Mouse (Mus musculus) adrenal gland, postnatal 10 days (tissue): ENCODE measurements around the gene Krtap12-1. TPM values are rescaled to one million over a fixed set of nuclear protein-coding genes. Genes with fewer than 3 reads are reported as not detected.
"Not testable (repeated sequence)": the region's sequence is repeated elsewhere in the genome, so short reads cannot be mapped to it uniquely, and the experiment has no call there.

ENCODE experiments used
- DNase-seq: peaks from one replicate; pipeline ENCODE4 v3.0.0; 2021; ENCODE audit warnings: mixed read lengths
- total RNA-seq, 2 experiments: library from RNA; stranded (reverse); gene quantifications; 2 replicates each; pipeline ENCODE4 v1.2.3; 2021

Krtap12-1 gene
- total RNA-seq, 2 experiments from 2014 or later = not detected

DNA sequence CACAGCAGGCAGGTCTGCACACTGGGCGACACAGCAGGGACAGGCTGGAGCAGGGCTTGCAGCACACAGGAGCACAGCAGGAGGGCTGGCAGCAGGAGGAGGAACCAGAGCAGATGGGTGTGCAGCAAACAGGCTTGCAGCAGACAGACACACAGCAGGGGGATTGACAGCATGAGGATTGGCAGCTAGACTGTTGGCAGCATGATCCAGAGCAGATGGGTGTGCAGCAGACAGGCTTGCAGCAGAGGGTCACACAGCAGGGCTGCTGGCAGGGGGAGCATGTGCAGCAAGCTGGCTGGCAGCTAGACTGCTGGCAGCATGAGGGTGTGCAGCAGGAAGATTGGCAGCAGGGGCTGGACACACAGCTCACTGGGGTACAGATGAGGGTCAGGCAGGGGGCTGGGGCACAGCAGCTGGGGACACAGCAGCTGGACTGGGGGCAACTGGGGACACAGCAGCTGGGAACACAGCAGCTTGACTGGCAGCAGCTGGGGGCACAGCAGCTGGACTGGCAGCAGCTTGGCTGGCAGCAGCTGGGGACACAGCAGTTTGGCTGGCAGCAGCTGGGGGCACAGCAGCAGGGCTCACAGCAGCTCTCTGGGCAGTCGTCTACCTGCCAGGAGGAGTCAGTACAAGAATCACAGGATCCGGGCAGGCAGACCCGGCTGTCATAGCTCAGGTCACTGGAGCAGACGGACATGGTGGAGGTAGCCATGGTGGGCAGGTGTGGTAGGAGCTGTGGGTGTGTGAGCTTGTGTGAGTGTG is 21.7 kb downstream of the Krtap12-1 start, which contains the start of gene Gm18596:
Gene Gm18596 (minus strand): TSS at position 715 of the 765 bp plus-strand sequence.
- not testable (repeated sequence) for DNase-seq

DNA sequence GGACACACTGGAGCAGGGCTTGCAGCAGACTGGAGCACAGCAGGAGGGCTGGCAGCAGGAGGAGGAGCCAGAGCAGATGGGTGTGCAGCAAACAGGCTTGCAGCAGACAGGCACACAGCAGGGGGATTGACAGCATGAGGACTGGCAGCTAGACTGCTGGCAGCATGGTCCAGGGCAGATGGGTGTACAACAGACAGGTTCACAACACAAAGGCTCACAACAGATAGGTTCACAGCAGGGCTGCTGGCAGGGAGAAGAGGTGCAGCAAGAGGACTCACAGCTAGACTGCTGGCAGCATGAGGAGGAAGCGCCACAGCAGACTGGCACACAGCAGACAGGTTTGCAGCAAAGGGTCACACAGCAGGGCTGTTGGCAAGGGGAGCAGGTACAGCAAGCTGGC is 30.3 kb downstream of the Krtap12-1 start:
- DNase-seq = not testable (repeated sequence)

GRCm38 (mm10) chr10:77751254-77751653 is 30.9 kb downstream of the Krtap12-1 start, which contains the start of gene Gm9736:
Gene Gm9736, minus strand, starts transcription at chr10:77751354.
- not testable (repeated sequence) for DNase-seq

GRCm38 (mm10) chr10:77752312-77752711 is 31.9 kb downstream of the Krtap12-1 start:
- not testable (repeated sequence) for DNase-seq

GRCm38 (mm10) chr10:77753448-77753847 is 33.0 kb downstream of the Krtap12-1 start:
- DNase-seq = no peak

DNA sequence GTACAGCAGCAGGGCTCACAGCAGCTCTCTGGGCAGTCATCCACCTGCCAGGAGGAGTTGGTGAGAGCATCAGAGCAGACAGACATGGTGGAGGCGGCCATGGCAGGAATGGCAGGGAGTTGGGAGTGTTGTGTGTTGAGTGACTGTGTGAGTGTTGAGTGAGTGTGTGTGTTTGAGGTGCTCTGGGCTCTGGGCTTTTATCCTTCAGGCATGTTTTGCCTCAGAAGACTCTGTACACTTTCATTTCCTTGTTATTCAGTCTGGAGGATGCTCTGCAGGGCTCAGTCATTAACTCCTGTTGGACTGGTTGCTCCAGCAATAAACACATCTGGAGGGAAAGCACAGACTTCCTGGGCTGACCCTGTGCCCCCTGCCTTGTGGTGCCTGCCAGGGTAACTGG is 39.2 kb downstream of the Krtap12-1 start, which contains the start of gene Gm3233:
Gene Gm3233 (minus strand): TSS at position 101 of the 400 bp plus-strand sequence.
- not testable (repeated sequence) for DNase-seq

DNA sequence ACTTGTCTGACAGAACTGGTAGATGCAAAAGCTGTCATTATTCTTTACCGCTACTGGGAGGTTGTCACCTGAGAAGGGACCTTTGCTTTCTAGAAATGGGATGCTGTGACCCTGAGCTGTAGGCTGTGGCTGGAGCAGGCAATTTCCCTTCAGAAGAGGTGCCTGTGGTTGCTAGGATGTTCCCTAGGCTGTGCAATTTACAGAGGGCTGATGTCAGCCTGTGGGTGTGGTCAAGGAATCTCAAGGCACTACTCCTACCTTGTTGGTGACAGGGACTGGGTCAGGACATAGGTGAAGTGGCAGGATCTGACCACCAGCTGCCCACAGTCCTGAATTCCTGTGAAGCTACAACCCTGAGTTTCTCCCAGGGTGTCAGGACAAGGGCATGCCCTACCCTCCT is 49.3 kb downstream of the Krtap12-1 start:
- DNase-seq = no peak

Other genes with a start within 250 kb of the Krtap12-1 start
- 10 to 100 TPM; 17.6 to 19.4 TPM for gene Fam207a, start 204.8 kb upstream of the Krtap12-1 start, total RNA-seq
- 1 to 10 TPM; 8.1 to 9.2 TPM for gene Itgb2, start 190.3 kb upstream of the Krtap12-1 start, total RNA-seq
- 100 to 1,000 TPM; 160 to 178 TPM for gene Pttg1ip, start 138.9 kb upstream of the Krtap12-1 start, total RNA-seq
- gene Sumo3, start 114.5 kb upstream of the Krtap12-1 start, total RNA-seq = 100 to 1,000 TPM; 119 to 125 TPM
- gene Gm49325, start 114.4 kb upstream of the Krtap12-1 start, total RNA-seq = 10 to 100 TPM; 22.3 to 30.4 TPM
- gene Ube2g2, start 98.3 kb upstream of the Krtap12-1 start, total RNA-seq = 10 to 100 TPM; 44.4 to 46.1 TPM
- gene Tspear, start 34.0 kb upstream of the Krtap12-1 start, total RNA-seq = under 1 TPM; 0.27 to 0.64 TPM
- gene Gm19402, start 29.8 kb upstream of the Krtap12-1 start, total RNA-seq = not detected
- gene Gm9508, start 23.4 kb upstream of the Krtap12-1 start, total RNA-seq = not detected
- gene Gm10272, start 14.0 kb upstream of the Krtap12-1 start, total RNA-seq = not detected
- not detected for gene Gm10024, start 9.1 kb upstream of the Krtap12-1 start, total RNA-seq
- gene Gm10142, start 4.8 kb upstream of the Krtap12-1 start, total RNA-seq = not detected
- not detected for gene Gm10100, start 5.9 kb downstream of the Krtap12-1 start, total RNA-seq
- gene Gm18596, start 22.0 kb downstream of the Krtap12-1 start, total RNA-seq = not detected
- gene Gm9736, start 30.8 kb downstream of the Krtap12-1 start, total RNA-seq = not detected
- gene Gm3233, start 39.1 kb downstream of the Krtap12-1 start, total RNA-seq = not detected
- gene Gm3238, start 50.7 kb downstream of the Krtap12-1 start, total RNA-seq = not detected
- gene Gm7138, start 56.3 kb downstream of the Krtap12-1 start, total RNA-seq = not detected
- gene Gm3250, start 61.9 kb downstream of the Krtap12-1 start, total RNA-seq = not detected
- gene Gm7137, start 67.6 kb downstream of the Krtap12-1 start, total RNA-seq = not detected
- not detected for gene Gm9639, start 74.5 kb downstream of the Krtap12-1 start, total RNA-seq
- not detected for gene Gm19668, start 78.5 kb downstream of the Krtap12-1 start, total RNA-seq
- gene Gm9507, start 91.2 kb downstream of the Krtap12-1 start, total RNA-seq = not detected
- not detected for gene Gm2696, start 94.1 kb downstream of the Krtap12-1 start, total RNA-seq
- gene Krtap10-4, start 106.5 kb downstream of the Krtap12-1 start, total RNA-seq = not detected
- gene Krtap10-10, start 115.3 kb downstream of the Krtap12-1 start, total RNA-seq = not detected
- not detected for gene Gm36176, start 126.2 kb downstream of the Krtap12-1 start, total RNA-seq
- not detected for gene Gm10318, start 132.3 kb downstream of the Krtap12-1 start, total RNA-seq
- gene Gm3285, start 141.4 kb downstream of the Krtap12-1 start, total RNA-seq = not detected
- 10 to 100 TPM; 12.1 to 16.7 TPM for gene Lrrc3, start 181.9 kb downstream of the Krtap12-1 start, total RNA-seq
- 1 to 10 TPM; 2.3 to 2.8 TPM for gene Trpm2, start 250.0 kb downstream of the Krtap12-1 start, total RNA-seq